Mouse (Mus musculus): ENCODE data around the gene Gfra1.

DNA sequence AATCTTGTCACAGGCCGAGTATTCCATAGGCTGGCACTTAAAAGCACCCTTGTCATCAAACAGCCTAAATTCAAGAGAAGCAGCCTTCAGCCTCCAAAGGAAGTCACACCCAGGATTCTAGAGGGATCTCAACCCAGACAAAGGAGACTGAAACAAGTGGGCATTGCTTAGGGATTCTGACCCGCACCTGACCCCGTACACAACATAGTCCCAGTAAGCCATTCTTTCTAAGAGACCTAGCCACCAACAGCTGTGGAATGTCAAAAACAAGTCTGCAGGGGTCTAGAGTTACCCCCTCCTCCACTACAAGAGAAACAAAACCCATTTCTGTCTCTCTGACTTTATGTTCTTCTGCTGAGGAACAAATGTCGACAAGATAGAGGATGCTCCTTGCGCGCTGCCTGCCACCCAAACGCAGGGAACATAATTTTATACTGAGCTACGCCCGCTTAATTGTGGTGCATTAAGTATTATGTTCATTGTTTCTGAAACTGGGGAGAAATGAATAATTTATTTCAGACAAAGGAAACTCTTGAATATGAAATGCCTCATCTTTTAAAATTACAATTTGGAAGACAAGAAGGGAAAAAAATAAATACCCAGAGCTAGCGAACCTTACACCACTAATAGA is 18.2 kb downstream of the Gfra1 start:
- TF ChIP-seq CTCF (IDR thresholded peaks at IDR 0.05; ENCODE audit: extremely low read depth, insufficient read depth, low read length) (no peak), POLR2A (IDR thresholded peaks at IDR 0.05; ENCODE audit: extremely low read depth, insufficient read depth, low read length) (no peak)

Measured in cortical plate, adult 2 months (tissue).